Mouse (Mus musculus) 3134 (cell line): ENCODE data around the gene Tac4.

Experiments used
- DNase-seq: peaks from one replicate; pipeline ENCODE4 v3.0.0-alpha.2; 2011; ENCODE audit warnings: low spot score; ENCODE audit not compliant: insufficient read length; ENCODE audit errors: extremely low read depth

Tac4 gene

DNA sequence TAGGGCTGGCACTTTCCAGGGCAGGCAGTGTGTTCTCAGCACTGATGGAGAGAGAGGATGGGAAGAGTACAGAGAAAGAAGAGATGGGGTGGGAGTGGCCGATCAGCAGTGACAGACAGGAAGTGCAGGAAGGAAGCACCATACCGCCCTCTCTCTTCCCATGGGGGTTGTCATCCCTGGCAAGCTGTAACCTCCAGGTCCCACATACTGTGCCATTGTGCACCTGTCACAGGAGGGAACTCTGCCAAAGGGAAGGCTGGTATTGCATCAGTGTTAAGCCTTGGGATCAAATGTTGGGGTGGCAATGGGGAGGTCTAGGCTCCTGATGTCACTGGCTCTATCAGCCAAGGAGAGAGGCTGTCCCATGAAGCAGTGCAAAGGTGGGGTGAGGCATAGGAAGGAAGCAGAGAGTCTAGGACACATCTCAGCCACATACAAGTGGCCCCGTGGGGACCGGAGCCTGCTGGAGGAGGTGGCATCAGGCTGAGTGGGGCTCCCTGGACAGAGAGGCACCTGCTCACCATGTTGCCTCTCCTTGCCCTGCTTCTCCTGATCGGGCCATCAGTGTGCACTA lies at the start of gene Tac4:
Tac4 (plus strand) TSS at position 352 of the 574 bp plus-strand sequence.
- DNase-seq: no peak

GRCm38 (mm10) chr11:95213607-95214006 lies 47.7 kb upstream of the Tac4 start:
- no peak for DNase-seq

- no peak for DNase-seq
Measured at GRCm38 (mm10) chr11:95214305-95214704, 47.0 kb upstream of the Tac4 start.

GRCm38 (mm10) chr11:95216193-95216592 lies 45.1 kb upstream of the Tac4 start:
- no peak for DNase-seq

GRCm38 (mm10) chr11:95219111-95219510 lies 42.2 kb upstream of the Tac4 start:
- DNase-seq: peak; percentile 88

DNA sequence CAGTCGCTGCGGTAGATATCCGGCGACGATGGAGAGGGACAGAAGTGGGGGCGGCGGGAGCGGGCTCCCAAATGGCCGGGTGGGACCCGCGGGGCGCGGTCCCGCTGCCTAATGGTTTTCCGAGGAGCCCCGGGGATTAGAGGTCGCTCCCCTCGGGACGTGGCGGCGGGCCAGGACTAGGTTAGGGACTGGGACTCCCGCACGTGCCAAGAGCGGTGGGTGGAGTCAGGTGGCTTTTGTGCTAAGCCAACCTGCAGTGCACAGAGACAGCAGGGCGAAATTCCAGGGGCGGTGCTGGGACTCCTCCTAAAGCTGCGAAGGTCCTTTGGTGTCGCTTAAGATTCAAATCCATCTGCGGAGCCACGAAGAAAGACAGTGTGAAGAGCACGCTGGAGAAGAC lies 37.9 kb upstream of the Tac4 start:
- no peak for DNase-seq

GRCm38 (mm10) chr11:95224124-95224893 lies 37.0 kb upstream of the Tac4 start:
- DNase-seq: no peak

DNA sequence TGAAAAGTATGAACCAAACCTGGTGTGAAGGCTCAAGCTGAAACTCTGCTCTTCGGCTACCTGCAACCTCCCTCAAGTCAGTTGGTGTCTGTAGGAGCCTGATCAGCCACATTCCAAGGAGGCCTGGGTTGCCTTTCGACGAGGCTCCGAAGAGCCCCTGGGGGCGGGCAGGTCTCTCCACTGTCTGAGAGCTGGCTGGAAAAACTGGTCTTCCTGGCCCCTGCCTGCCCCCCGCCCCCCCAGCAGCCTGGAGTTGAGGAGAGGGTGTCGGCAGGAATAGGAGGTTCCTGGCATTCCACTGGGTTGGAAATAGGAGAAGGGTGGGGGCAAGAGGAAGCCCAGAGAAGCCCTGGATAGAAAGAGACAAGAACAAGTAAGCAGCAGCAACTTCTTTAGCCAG lies 35.9 kb upstream of the Tac4 start:
- DNase-seq: no peak

DNA sequence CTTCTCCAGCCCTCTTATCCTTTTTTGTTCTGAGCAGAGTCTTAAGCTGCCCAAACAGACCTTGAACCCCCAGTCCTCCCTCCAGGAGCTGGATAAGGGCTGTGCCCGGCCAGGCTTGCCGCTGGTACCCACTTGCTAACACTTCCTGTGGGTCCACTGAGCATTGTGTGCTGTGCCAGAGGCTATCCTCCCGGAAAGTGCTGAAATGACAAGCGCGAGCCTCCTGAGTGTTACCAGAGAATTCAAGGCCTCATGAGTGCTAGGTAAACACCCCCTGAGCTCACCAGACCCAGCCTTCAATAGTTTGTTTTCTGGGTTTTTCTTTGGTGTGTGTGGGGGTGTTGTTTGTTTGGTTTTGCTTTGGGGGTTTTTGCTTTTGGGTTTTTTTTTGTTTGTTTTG lies 33.9 kb upstream of the Tac4 start:
- no peak for DNase-seq

DNA sequence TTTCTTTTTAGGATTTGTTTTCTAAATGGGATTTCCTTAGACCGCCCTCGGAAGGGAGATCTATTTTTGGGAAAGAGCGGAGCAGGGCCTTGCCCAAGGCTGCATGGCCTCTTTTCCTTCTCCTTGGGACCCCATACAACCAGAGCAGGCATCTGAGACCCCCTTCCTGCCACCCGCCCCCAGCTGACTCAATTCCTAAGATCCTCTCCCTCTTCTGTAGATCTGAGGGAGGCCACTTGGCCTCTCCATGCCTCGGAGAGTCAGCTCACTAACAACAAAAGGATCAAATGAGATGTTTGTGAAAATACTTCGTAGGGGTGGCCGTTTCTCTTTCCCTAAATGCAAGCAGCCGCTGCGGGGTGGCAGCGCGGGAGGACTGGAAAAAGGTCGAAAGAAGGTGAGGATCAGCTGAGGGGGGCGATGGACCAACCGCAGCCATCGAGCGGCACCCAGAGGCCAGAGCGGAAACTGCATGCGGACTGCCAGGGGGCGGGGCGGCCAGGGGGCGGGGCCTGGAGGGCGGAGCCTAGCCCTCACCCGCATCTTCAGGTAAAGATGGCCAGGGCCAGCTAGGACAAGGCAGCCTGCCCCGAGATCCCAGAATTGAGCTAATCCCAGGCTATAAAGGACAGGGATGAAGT lies 29.5 kb upstream of the Tac4 start:
- peak; percentile 70 for DNase-seq

DNA sequence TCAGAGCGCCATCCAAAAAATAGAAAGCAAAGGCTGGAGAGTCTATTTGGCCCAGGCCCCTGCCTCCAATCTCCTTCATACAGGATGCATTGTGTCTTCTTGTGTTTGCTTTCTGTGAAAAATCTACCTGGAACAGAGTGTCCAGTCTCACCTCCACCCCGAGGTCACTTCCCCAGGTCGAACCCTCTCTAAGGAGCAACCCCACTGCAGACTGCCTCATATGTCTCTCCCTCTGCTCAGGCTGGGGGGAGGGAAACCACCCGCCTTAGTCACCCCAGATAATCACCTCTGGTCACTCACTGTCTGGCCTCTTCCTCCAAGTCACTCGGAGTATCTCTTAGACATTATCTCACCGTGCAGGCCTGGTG lies 29.0 kb upstream of the Tac4 start:
- no peak for DNase-seq

- DNase-seq: no peak
Measured at GRCm38 (mm10) chr11:95238477-95238876, 22.9 kb upstream of the Tac4 start.

DNA sequence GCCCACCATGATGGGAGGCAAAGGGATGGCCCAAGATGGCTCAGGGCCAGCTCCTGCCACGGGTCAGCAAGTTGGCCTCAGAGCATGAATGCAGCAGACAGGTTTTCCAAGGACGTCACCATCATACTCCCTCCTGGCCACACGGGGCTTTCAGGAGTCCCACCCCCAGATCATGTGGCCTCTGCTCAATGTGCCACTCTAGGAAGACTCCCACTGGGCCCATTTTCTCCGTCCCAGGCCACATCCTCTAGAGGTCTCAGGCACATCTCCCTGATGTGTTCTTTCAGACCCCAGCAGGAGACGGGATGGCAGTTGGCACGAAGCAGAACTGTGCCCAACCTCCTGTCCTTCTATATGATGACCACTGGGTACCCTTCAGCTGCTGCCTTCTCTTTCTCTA lies 18.7 kb upstream of the Tac4 start:
- no peak for DNase-seq

- no peak for DNase-seq
Measured at GRCm38 (mm10) chr11:95245456-95245855, 15.9 kb upstream of the Tac4 start.

GRCm38 (mm10) chr11:95247065-95247464 lies 14.3 kb upstream of the Tac4 start:
- no peak for DNase-seq

DNA sequence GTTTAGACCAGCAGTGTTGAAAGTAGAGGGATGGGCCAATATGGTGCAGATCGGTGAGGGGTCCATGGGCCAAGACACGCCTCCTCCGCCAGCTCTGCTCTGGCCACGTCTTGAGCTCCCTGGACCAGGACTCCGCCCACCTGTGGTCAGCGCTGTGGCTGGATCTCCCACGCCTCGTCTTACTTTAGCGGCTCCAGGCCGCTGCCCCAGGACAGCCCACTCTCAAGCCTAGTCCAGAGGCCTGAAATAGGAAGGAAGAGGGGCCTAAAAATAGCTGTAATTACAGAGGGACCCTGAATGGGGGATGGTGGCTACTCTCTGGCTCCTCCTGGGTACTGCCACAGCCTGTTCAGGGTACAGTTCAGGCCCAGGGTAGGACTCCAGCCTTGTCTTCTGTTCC lies 11.2 kb upstream of the Tac4 start:
- DNase-seq: peak; percentile 61

- peak; percentile 67 for DNase-seq
Measured at GRCm38 (mm10) chr11:95251295-95251694, 10.0 kb upstream of the Tac4 start.

GRCm38 (mm10) chr11:95252104-95252503 lies 9.2 kb upstream of the Tac4 start:
- DNase-seq: peak; percentile 82

- DNase-seq: no peak
Measured at GRCm38 (mm10) chr11:95254165-95254564, 7.2 kb upstream of the Tac4 start.

- DNase-seq: no peak
Measured at GRCm38 (mm10) chr11:95255747-95256146, 5.6 kb upstream of the Tac4 start.

DNA sequence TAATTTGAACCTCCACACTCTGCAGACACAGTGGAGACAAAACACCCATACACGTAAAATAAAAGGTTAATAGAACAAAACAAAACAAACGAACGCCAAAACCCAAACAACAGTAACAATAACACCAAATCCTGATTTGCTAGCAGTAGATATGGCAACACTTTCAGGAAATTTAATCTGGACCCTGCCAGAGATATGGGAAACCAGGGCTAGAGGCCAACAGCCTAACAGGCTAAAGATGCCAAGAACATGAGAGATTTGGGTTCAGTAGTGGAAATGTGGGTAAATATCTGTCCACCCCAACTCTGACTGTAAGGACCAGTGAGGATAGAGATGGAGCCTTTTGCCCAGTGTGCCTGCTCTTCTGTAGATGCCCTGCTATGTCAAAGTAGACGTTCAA lies 3.4 kb upstream of the Tac4 start:
- no peak for DNase-seq

DNA sequence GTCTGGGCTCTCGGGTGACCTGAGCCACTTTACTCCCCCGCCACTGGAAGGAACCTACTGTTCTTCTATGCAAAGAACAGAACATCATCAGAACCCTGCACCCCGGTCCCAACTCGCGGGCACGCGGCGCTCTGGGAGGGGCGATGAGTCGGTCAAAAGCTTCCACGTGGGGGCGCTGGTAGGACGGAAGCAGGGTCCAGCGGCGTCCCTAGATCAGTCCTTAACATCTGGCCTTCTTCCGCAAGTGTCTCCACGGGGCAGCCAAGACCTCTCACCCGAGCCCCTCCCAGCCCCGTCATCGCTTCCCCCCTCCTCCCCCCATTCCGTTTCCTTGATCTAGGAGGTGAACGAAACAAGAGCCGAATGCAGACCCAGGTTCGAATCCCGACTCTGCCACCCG lies 2.8 kb upstream of the Tac4 start:
- peak; percentile 90 for DNase-seq
